Mouse (Mus musculus) urinary bladder, postnatal 36 days (tissue): Measurements from ENCODE around the gene Zfp174.
"Not testable (repeated sequence)": the region's sequence is repeated elsewhere in the genome, so short reads cannot be mapped to it uniquely, and the experiment has no call there.

Experiments used
- DNase-seq, 2 experiments: peaks; one replicate each; pipeline ENCODE4 v3.0.0; 2022; ENCODE audit warnings: low spot score in 2 of 2, mixed read lengths in 1 of 2

The Zfp174 gene

DNA sequence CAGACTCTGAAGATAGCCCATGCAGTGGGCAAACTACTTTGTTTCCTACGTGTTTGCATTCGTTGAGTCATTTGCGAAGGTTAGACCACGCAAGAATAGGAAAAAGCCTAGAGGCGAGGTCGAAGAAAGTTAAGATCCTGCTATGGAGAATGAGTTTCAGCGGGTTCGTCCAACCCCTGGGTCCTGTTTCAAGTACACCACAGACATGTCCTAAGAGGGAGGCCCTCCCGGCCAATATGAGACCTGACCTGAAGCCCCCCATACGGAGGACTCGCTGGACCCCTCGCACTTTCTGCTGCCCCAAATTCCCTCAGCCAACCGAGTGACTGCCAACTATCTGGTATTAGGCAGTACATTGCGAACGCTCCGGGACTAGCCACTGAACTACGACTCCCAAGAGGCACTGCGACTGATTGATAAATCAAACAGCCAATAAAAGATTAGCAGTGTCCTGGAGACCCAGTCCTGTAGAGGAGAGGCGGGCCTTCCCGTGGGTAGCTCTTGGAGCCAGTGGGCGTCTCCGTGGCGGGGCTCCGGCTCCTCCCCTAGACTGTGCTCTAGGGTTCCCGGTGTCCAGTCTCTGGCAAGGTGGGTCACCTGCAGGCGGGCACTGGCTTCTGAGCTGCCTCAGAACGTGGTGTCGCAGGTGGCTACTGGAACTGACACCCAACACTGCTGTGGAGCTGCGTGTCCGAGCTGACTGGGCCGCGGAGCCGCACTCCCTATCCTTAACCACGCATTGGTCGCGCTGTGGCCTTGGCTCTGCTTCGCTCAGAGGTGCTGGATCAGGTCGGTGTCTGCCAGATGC lies at the start of gene Zfp174:
Gene Zfp174, plus strand, starts transcription at position 558 of the 808 bp plus-strand sequence.
- peak; percentile 91 to 94 for DNase-seq

DNA sequence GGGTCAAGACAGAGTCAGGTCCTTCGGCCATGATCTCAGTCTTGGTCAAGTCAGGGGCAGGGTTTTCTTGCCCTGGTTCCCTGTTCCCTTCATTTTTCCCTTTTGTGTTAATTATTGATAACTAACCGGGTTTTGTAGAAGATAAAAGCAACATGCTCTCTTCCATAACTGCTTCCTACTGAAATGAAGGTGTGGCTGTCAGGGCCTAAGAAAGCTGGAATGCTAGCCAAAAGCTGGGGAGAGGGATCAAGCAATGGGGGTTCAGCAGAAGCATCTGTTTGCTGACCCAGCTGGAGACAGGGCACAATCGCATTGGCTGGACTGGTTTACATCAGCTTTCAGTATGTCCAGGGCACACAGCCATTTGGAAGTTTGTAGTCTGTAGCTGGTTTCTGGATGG lies 38.9 kb upstream of the Zfp174 start:
- DNase-seq: no peak

DNA sequence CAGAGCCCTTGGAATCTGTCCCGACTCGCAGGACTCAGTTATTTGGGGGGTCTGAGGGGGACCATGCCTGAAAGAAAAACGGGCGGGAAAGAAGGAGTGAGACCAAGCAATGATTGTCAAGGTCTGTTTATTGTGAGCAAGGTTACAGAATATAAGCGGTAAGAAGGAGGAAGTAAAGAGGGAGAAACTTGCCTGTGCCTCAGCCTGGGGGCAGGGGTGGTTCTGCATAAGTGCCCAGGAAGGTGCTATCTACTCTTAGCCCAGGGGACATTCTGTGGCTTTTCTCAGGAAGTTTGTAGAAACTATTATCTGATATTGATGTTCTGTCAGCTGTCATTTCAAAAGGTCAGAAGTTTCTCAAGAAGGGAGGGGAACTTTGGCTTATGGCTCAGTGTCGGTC lies 32.4 kb upstream of the Zfp174 start:
- not testable (repeated sequence) for DNase-seq

DNA sequence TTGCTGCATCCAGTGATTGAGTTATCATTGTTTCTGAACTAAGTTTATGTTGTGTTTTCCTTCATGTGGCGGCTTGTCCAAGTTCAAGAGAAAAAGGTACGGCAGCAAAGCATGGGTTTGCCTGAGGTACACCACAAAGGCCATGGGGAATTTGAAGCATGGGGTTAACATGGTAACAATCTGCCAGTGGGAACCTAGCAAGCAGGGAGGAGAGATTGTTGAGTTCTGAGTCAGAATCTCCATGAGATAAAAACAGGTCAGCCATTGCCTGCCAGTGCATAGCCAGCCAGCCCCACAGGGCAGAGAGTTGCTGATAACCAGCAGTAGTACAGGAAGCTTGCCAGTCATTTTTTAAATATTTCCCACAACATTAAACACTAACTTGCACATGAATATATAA lies 26.9 kb upstream of the Zfp174 start:
- peak in 1 of 2 experiments; percentile 31 for DNase-seq

DNA sequence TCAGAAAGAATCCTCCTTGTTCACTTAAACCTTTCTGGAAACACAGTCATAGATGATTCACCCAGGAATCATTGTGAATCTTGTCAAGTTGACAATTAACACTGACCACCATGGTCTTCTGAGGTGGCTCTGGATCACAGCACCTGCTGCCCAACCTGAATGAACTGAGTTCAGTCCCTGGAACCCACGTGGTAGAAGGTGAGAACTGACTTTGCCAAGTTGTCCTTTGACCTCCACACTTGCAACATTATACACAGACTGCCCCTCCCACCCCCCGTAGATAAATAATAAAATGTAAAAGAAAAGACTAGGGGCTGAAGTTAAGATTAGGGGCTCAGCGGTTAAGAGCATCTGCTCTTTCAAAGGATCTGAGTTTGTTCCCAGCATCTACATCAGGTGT lies 19.0 kb upstream of the Zfp174 start:
- no peak for DNase-seq

DNA sequence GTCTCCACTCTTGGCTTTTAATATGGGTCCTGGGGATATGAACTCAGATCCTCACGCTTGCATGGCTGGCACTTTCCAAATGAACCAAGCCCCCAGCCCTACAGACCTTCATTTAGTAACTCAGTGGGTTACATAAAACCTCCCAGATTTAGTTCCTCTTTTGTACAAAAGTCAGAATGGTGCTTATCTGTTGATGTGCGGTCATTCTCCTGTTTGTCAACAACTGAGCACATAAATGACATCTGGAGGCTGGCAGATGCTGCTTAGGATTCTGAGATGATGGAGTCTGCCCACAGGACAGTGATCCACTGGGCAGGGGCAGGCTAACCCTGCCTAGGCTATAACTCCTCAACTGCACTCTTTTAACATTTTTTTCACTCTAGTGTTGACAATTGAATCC lies 17.3 kb upstream of the Zfp174 start:
- DNase-seq: no peak

DNA sequence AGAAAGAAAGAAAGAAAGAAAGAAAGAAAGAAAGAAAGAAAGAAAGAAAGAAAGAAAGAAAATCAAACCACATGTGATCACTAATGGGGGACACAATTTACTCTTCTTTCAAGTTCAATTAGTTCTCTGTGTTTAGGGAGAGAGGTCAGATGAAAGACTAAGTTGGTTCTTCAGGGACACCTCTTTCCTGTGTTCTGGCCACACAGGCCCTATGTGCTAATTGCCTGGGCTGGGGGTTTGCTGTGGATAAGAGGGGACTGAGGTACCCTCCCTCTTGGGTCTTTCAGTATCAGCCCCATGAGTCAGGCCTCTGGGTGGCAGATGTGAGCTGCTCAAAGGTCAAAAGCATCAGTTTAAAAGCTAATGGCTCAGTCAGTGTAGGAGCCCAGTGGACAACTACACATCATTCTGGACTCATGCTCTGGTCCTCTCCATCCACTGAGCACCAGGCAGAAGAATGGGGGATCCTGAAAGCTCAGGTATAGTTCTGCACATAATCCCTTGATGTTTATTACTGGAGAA lies 16.4 kb upstream of the Zfp174 start, which contains the start of gene Olfr15:
Gene Olfr15, plus strand, starts transcription at position 291 of the 522 bp plus-strand sequence.
- no peak for DNase-seq

DNA sequence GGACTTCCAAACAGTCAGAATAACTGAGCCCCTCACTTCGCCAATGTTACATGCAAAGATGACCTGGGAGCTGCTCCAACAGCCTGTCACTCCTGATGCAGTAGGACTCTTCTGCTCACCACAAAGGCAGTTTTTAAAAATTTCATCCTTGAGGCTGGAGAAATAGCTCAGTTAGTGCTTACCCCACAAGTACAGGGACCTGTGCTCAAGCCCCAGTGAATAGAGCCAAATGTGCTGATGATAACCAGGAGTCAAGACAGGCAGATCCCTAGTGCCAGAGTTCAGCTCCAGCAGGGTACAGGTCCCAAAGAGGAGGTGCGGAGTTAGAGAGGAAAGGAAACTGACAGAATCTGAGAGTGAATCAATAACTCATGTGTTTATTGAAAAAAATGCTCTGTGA lies 11.6 kb upstream of the Zfp174 start:
- no peak for DNase-seq

DNA sequence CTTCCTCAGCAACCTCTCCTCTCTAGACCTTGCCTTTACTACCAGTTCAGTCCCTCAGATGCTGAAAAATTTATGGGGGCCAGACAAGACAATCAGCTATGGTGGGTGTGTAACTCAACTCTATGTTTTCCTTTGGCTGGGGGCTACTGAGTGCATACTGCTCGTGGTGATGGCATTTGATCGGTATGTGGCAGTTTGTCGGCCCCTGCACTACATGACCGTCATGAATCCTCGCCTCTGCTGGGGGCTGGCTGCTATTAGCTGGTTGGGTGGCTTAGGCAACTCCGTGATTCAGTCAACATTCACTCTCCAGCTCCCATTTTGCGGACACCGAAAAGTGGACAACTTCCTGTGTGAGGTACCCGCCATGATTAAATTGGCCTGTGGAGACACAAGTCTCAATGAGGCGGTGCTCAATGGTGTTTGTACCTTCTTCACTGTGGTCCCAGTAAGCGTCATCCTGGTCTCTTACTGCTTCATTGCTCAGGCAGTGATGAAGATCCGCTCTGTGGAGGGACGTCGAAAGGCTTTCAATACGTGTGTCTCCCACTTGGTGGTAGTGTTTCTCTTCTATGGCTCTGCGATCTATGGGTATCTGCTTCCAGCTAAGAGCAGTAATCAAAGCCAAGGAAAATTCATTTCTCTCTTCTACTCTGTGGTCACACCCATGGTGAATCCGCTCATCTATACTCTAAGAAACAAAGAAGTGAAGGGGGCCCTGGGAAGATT lies 7.7 kb upstream of the Zfp174 start:
- DNase-seq: no peak

DNA sequence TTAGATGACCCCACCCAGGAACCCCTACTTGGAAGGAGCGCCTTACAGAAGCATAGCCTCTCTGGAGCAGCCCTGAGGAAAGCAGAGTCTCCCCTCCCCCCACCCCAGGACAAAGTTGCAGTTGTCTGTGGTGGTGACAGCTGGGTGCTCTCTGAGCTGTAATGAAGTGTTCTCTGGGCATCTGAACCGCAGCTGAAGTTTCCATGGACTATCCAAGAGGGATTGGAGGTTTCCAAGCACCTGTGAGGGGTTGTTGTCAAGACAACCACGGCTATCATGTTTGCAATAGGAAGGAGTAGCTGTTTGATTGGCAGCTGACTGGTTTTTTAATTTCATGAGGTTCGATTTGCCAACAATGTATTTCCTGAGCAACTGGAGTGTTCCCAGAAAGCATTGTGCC lies 4.1 kb upstream of the Zfp174 start:
- no peak for DNase-seq

DNA sequence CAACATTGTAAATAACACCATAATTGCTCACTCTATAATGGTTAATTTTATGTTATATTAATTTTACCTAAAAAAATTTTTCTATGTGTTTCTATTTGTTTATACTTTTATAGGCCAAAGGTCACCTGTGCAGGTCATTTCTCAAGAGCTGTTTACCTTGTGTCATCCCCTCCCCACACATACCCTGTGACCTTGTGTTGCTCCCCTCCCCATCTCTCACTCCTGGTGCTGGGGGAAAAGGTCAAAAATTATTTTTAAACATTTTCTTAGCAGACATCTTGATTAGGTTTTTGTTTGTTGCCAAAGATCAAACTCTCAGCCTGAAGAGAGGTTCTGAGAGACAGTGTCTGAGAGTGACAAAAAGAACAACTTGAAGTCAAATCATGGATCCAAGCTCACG lies 3.3 kb upstream of the Zfp174 start:
- DNase-seq: no peak

DNA sequence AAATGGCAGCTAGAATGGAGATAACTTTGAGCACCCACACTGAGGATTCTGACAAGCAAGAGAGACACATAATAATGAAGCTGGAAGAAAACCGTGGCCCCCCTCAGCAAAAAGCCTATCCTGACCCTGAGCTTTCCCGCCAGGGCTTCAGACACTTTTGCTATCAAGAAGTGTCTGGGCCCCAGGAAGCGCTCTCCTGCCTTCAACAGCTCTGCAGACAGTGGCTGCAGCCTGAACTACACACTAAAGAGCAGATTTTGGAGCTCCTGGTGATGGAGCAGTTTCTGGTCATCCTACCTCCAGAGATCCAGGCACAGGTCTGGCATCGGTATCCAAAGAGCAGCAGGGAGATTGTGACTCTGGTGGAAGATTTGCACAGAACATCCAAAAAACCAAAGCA lies 803 bp downstream of the Zfp174 start:
- DNase-seq: no peak

DNA sequence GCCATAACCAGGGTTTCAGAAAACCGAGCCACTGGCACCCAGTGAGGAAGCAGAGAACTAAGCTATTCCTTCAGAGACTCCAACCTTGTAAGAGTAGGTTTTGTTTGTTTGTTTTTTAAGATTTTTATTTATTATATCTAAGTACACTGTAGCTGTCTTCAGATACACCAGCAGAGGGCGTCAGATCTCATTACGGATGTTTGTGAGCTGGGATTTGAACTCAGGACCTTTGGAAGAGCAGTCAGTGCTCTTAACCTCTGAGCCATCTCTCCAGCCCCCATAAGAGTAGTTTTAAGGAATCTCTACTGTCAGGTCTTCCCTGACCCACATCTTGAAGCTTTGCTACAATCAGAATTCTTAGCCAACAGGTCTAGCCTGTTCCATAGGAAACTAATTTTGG lies 1.3 kb downstream of the Zfp174 start:
- DNase-seq: no peak

DNA sequence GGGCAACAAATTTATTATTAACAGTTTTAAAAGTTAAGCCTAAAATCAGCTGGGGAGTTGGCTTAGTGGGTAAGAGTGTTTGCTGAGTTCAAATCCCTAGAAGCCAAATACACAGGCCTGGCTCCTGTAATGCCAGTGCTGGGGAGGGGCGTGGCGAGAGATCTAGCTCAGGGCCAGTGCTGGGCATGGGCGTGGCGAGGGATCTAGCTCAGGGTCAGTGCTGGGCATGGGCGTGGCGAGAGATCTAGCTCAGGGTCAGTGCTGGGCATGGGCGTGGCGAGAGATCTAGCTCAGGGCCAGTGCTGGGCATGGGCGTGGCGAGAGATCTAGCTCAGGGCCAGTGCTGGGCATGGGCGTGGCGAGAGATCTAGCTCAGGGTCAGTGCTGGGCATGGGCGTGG lies 4.2 kb downstream of the Zfp174 start:
- DNase-seq: not testable (repeated sequence)

DNA sequence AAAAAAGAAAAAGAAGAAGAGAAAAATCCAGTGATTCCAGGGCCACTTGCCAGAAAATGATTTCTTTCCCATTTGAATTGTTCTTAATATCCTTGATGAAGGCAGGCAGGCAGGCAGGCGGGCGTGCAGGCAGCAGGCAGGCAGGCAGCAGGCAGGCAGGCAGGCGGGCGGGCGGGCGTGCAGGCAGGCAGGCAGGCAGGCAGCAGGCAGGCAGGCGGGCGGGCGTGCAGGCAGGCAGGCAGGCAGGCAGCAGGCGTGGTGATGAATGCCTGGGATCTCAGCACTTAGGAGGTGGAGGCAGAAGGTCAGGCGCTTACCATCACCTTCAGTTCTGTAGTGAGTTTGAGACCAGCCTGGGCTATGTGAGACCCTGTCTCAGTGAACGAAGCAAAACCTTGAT lies 5.5 kb downstream of the Zfp174 start:
- no peak for DNase-seq

DNA sequence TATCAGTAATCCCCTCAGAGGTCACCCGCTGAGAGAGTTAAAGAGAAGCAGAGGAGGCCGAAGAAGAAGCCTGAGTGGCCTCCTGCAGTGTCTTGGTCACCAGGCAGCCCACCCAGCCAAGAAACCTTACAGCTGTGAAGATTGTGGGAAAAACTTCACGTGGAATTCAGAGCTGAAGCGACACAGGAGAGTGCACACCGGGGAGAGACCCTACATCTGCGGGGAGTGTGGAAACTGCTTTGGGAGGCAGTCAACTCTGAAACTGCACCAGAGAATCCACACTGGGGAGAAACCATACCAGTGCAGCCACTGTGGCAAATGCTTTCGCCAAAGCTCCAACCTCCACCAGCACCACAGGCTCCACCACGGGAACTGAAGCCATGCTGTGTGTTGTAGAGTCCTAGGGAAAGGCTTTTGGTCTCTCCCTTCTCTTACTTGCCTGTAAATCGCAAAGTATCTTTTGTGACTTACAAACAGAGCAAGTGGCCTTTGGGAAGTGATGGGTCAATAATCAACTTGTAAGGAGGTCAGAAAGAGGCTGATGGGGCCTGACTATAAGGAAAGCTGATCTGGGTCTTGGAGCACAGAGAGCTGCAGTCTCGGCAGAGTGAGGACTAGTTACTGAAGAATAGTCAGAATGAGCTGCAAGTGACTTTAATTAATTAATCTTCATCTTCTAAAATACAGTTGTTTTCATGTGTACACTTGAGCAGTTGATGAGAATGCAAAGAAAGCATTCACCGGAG lies 7.5 kb downstream of the Zfp174 start:
- DNase-seq: no peak

DNA sequence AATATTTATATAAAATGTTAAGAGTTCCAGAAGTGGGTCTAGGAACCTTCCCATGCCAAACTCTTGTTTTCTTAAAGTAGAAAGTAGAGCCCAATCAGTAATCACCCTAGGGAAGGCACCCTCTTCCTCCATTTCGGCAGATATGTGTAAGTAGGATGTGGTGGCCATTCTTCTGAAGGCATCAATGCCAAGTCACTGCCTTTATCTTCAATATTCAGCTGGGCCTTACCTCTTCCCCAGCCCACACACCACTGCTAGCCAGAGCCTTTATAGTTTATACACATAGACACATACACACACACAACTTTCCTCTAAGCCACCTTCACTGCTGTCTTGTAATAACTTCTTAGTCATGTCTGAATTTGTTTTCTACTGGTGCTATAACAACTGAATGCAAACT lies 8.7 kb downstream of the Zfp174 start:
- DNase-seq: no peak

DNA sequence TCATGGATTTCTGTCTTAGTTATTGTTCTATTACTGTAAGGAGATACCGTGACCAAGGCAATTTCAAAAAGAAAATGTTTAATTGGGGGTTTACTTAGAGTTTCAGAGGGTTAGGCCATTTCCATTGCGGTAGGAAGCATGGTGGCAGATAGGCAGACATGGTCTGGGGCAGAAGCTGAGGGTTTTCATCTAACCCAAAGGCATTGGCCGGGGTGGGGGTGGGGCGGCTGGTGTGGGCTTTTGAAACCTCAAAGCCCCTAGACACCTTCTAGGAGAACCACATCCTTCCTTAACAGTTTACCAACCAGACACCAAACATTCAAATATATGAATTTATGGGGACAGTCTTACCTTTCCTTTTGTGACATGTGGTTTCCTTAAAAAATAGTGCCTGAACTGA lies 12.2 kb downstream of the Zfp174 start:
- no peak for DNase-seq

DNA sequence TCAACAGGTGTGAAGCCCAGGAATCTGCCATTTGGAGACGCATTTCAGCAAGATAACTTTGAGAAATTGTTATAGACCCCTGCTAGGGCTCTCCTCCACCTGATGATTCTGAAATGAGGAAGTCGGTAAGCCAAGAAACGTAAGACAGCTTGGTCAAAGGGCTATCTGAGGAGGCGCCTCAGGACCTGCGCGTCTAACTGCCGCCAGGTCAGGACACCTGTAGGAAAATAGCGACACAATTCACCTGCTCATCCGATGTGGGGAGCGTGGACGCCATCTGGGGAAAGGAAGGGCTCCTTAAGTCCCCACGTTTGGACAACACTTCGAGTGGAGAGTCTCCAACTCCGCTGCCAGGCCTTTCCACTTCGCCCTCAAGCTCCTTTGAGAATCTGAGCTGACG lies 24.7 kb downstream of the Zfp174 start:
- no peak for DNase-seq

DNA sequence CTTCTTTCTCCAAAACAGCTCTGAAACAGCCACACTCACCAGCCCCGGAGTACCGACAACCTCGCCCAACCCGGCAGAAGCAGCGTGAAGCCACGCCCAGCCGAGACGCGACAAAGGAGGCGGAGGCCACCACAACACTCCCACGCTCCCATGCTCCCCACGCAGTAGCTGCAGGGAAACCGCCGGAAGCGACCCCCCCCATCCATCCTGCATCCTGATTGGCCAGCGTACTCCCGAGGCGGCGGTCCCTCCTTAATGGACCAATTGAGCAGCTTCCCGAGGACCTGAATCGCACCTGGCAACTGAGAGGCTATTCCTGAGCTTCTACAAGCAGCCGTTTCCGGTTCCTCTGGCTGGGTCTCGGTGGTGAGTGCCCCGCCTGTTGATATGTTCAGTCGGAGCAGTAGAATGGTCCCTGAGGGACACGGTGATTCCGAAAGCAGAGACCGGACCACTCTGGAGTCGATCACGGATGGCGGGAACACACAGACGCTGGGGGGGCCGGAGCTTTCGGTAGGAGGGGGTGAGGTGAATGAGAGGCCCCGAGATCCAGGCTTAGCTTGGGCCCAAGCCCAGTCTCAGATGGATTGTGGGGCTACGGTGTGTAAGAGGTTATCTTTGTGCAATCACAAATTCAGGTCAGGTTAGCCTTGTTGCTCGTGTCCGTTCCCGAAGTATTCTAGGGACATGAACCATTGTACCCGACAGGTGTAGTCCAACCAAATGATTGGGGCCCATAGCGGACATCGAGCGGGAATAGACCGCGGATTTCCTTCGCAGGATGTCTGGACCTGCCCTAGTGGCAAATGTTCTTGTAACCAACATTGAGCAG lies 25.4 kb downstream of the Zfp174 start, which contains the start of gene Naa60:
Gene Naa60, plus strand, starts transcription at position 160 of the 832 bp plus-strand sequence.
- DNase-seq: peak; percentile 90 to 92

DNA sequence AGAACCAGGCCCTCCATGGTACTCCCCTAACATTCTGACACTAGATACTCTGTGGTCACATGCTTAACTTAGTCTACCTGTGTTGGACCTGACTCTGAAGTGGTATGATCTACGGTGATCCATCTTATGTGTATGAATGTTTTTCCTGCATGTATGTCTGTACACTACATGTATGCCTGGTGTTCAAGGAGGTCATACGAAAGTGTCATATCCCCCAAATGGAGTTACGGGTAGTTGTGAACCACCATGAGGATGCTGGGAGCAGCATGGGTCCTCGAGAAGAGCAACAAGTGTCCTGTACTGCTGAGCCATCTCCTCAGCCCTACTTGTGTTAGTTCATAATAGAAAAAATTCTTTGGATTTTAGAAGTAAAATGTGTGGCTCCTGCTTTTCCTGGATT lies 29.3 kb downstream of the Zfp174 start:
- DNase-seq: no peak
